Mouse (Mus musculus) E14TG2a.4 (cell line): ENCODE data around the gene Aqp7.

Source experiments
- H3K27me3 ChIP-seq: 2 replicates; pipeline ENCODE4 v1.6.1; 2014; ENCODE audit warnings: low read length, control low read depth; ENCODE audit not compliant: insufficient read depth
- H3K36me3 ChIP-seq: 2 replicates; pipeline ENCODE4 v1.6.1; 2014; ENCODE audit warnings: low read length, control low read depth; ENCODE audit not compliant: insufficient read depth
- H3K4me1 ChIP-seq: replicated peaks from 2 replicates; pipeline ENCODE4 v1.6.1; 2014; ENCODE audit warnings: low read depth, low read length, control low read depth
- H3K4me3 ChIP-seq: replicated peaks from 2 replicates; pipeline ENCODE4 v1.5.1; 2014; ENCODE audit warnings: mild to moderate bottlenecking, low read length
- H3K9me3 ChIP-seq: 2 replicates; pipeline ENCODE4 v1.6.1; 2014; ENCODE audit warnings: low read length, control low read depth
- CTCF ChIP-seq: conservative IDR thresholded peaks from 2 replicates; pipeline ENCODE4 v1.5.1; 2014; ENCODE audit warnings: low read length
- NANOG ChIP-seq: IDR thresholded peaks from 2 replicates; pipeline ENCODE4 v1.6.1; 2014; ENCODE audit warnings: borderline replicate concordance, low read length, mixed read lengths
- POU5F1 ChIP-seq: IDR thresholded peaks from 2 replicates; pipeline ENCODE4 v1.6.1; 2014; ENCODE audit warnings: low read length, borderline replicate concordance

The Aqp7 gene

DNA sequence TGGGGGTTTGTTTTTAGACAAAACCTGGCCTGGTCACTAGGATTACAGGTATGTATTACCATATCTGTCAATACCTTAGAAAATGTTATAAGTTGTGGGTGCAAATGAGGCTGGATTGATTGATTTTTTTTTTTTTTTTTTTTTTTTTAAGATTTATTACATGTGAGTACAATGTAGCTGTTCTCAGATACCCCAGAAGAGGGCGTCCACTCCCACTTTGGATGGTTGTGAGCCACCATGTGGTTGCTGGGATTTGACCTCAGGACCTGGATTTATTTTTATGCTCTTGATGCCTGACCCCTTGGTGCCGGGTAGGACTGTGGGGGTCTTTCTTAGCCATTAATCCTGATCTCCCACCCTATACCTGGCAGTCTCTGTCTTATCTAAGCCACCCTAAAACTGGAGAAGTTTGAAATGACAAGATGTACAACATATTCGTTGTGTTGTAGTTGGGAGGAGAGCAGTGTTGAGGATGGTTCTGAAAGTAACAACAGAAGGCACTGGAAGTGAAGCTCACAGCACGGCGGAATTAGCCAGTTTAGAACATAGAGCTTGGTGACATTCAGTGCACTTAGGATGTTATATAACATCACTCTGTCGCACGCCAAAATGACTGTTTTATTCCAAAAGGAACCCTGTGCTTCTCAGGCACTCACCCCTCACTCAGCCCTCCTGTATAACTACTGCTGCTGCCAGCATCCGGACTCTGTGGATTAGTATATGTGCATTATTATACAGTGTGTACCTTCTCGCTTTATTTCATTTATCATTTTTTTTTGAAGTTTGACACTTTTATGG, 46.9 kb downstream of the Aqp7 start:
- peaks cover 100% of the 10 kb centered on the region for H3K36me3 ChIP-seq
- no peaks in the 10 kb centered on the region for H3K4me1 ChIP-seq
- H3K27me3 ChIP-seq: no peaks in the 10 kb centered on the region
- H3K4me3 ChIP-seq: no peak overlapping the region
- H3K9me3 ChIP-seq: no peaks in the 10 kb centered on the region
- no peak for TF ChIP-seq NANOG
- TF ChIP-seq CTCF: peak; percentile 26; the same call in 1 of the 2 replicates

DNA sequence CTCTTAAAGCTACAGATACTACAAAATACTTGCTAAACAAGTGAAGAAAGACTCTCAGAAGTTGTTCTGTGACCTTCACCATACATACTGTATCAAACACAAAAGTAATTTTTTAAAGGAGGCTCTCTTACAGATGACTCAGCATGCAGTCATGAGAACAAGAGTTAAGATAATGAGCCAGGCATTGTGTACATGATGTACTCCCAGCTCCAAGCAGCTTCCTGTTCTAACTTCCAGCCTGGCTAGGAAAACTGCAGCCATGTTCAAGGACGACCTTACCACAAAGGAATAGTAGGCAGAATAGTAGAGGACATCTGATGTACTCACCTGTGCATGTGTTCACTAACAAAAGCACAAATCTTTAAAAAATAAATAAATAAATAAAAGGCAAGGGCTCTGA, 47.7 kb downstream of the Aqp7 start:
- Histone ChIP-seq H3K4me1 (no peaks in the 10 kb centered on the region), H3K9me3 (no peaks in the 10 kb centered on the region), H3K27me3 (no peaks in the 10 kb centered on the region), H3K36me3 (peaks cover 100% of the 10 kb centered on the region), H3K4me3 (no peak overlapping the region)
- no peak for TF ChIP-seq NANOG

- Histone ChIP-seq H3K27me3 (no peaks in the 10 kb centered on the region), H3K36me3 (peaks cover 100% of the 10 kb centered on the region), H3K4me3 (no peak overlapping the region), H3K4me1 (no peaks in the 10 kb centered on the region), H3K9me3 (no peaks in the 10 kb centered on the region)
- TF ChIP-seq POU5F1: no peak
- TF ChIP-seq NANOG: no peak
- no peak for TF ChIP-seq CTCF
These were observed 50.0 kb downstream of the Aqp7 start for GRCm38 (mm10) chr4:40997916-40998315.

GRCm38 (mm10) chr4:40996302-40996701, 51.6 kb downstream of the Aqp7 start:
- Histone ChIP-seq H3K9me3 (no peaks in the 10 kb centered on the region), H3K4me3 (no peak overlapping the region), H3K4me1 (no peaks in the 10 kb centered on the region), H3K27me3 (no peaks in the 10 kb centered on the region), H3K36me3 (peaks cover 100% of the 10 kb centered on the region)
- TF ChIP-seq CTCF (no peak), POU5F1 (no peak), NANOG (no peak)

DNA sequence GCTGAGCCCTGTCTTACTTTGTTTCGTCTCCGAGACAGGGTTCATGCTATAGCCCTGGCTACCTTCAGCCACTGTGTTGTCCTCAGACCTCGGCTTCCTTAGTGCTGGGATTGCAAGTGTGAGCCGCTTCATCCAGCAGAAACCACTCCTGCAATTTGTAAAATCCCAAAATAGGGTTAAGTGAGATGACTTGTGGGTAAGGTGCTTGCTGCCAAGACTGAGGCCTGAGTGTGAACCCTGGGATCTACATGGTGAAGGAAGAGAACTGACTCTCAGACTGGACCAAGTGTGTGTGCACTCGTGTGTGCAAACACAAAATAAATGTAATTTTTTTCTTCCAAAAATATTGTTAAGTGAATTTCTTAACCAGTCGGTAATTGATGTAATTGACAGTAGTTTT, 58.3 kb downstream of the Aqp7 start:
- TF ChIP-seq NANOG (no peak), CTCF (no peak), POU5F1 (no peak)
- H3K9me3 ChIP-seq: no peaks in the 10 kb centered on the region
- H3K36me3 ChIP-seq: peaks cover 100% of the 10 kb centered on the region
- no peaks in the 10 kb centered on the region for H3K4me1 ChIP-seq
- H3K27me3 ChIP-seq: no peaks in the 10 kb centered on the region
- no peak overlapping the region for H3K4me3 ChIP-seq

DNA sequence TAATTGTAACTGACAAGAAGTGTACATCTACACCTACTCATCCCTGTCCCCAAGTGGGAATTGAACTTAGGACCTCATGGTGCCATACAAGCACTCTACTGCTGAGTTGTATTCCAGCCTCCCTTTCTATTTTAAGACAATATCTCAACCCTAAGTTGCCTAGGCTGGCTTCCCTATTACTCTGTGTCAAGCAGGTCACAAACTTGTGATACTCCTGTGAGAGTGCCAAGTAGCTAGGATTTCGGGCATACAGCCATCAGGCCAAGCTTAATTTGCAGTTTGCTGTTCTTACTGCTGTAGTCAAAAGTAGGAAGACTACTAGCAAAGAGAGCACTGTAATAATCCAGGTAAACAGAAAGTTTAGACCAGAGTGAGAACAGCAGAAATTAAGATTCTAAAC, 64.3 kb downstream of the Aqp7 start:
- no peaks in the 10 kb centered on the region for H3K27me3 ChIP-seq
- H3K4me3 ChIP-seq: no peak overlapping the region
- H3K36me3 ChIP-seq: peaks cover 100% of the 10 kb centered on the region
- H3K4me1 ChIP-seq: peaks cover 36% of the 10 kb centered on the region
- no peaks in the 10 kb centered on the region for H3K9me3 ChIP-seq
- no peak for TF ChIP-seq POU5F1
- no peak for TF ChIP-seq NANOG
